Mouse (Mus musculus): ENCODE results near the gene Slc15a1.

- no peak for TF ChIP-seq CTCF (conservative IDR thresholded peaks at IDR 0.05; ENCODE audit: low read length)
- no peak for TF ChIP-seq POU5F1 (IDR thresholded peaks at IDR 0.05; ENCODE audit: borderline replicate concordance, low read length)
- no peak for TF ChIP-seq NANOG (IDR thresholded peaks at IDR 0.05; ENCODE audit: borderline replicate concordance, low read length)
Measured at GRCm38 (mm10) chr14:121505485-121505860, 421 bp upstream of the Slc15a1 start.
